Mouse (Mus musculus) embryonic fibroblast, embryonic 13.5 days (primary cell): ENCODE measurements around the gene Ptpn18.

Experiments
- CTCF ChIP-seq: IDR thresholded peaks from 2 replicates; pipeline ENCODE4 v1.5.1; 2011; ENCODE audit warnings: mild to moderate bottlenecking, control low read depth, low read length, moderate library complexity, borderline replicate concordance; ENCODE audit not compliant: insufficient read depth
- POLR2A ChIP-seq: IDR thresholded peaks from 2 replicates; pipeline ENCODE4 v1.6.1; 2011; ENCODE audit warnings: low read depth, mild to moderate bottlenecking, control low read depth, low read length, moderate library complexity

DNA sequence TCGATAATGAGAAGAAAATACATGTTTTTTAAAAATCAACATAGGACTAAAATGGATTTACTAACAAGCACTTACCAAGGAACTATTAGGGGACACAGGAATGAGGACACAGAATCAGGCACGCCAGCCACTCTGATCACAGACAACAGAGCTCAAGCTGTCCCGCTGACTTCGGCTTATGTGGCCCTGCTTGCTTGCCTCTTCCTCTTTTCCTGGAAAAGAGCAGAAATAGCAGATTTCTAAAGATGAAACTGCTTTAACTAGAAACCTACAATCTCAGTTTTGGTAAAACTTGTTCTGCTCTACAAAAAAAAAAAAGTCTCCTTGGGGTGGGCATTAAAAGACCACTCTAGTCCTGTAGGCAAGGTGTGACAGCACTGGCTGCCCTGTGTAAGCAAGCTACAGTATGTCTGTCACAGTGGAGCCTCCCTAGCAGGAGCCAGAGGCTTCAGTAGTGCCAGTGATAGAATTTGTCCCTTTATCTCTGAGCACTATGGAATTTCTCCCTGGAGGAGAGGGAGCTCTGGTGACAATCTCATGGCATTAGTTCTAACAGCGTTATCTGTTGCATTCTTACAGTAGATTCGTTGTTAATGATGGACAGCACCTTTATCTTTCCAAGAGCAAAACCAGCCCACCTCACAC is 62.8 kb downstream of the Ptpn18 start:
- no peak for TF ChIP-seq POLR2A
- TF ChIP-seq CTCF: no peak
